In genomic region chr2:144267004-144267730, GRCm38 (mm10) we compare ENCODE assay signal across 9 mouse cellular contexts. TPM values are rescaled to one million over a fixed set of nuclear protein-coding genes. Genes with fewer than 3 reads are reported as not detected.
A peak's percentile ranks its signal among the peaks of the same experiment; 100 is the strongest.
DNase-seq lines count a peak whose midpoint lies in the region; ATAC-seq and TF ChIP-seq lines count a peak whose summit lies in the region.
"Had no signal": no experiment of that assay in that cellular context is flagged by ENCODE, and none has a peak within 500 bp of the region (broad histone marks: within the 10 kb centered on the region; RNA-seq: fewer than 3 reads in every experiment).

No protein-coding gene starts in this region.

- 0 out of 2 replicates have a peak overlapping the region, but pooled peaks have one; percentile 4 for H3K4me3 ChIP-seq in heart, embryonic 15.5 days
- no peak overlapping the region for H3K4me3 ChIP-seq in bone marrow, adult 2 months (replicated peaks; ENCODE audit: control insufficient read depth, low read depth, low read length)
- H3K4me3 ChIP-seq in liver, embryonic 12.5 days, result peak overlapping the region; percentile 93

- ATAC-seq in heart, embryonic 15.5 days (replicated peaks; ENCODE audit: insufficient number of reproducible peaks, insufficient read depth, low FRiP score, low read depth), result no peak
- no peak for ATAC-seq in liver, embryonic 12.5 days

- no peak for TF ChIP-seq CTCF in bone marrow, adult 2 months (IDR thresholded peaks at IDR 0.05; ENCODE audit: control insufficient read depth, insufficient read depth, low read length)

- peak overlapping the region; percentile 84 for H3K4me2 ChIP-seq in heart, embryonic 15.5 days
- H3K4me2 ChIP-seq in liver, embryonic 12.5 days, result peak overlapping the region; percentile 86

- peaks cover 4% of the 10 kb centered on the region; the same call in 1 of the 2 replicates for H3K36me3 ChIP-seq in heart, embryonic 15.5 days
- peaks cover 68% of the 10 kb centered on the region for H3K36me3 ChIP-seq in liver, embryonic 12.5 days

- H3K4me1 ChIP-seq in heart, embryonic 15.5 days (replicated peaks), result peaks cover 51% of the 10 kb centered on the region
- peaks cover 1% of the 10 kb centered on the region; the same call in 1 of the 2 replicates for H3K4me1 ChIP-seq in bone marrow, adult 2 months (ENCODE audit: control insufficient read depth, insufficient read depth, low read length)
- H3K4me1 ChIP-seq in liver, embryonic 12.5 days, result peaks cover 80% of the 10 kb centered on the region

- no peak for DNase-seq in heart, adult 9 months (ENCODE audit: low spot score in 2 of 2)
- peak; percentile 14 for DNase-seq in A20 (ENCODE audit: low read depth, low spot score)
- DNase-seq in thymus, postnatal 10 days (ENCODE audit: low spot score in 2 of 2), result no peak
- DNase-seq in thymus, postnatal 0 days (ENCODE audit: low spot score), result no peak
- no peak for DNase-seq in kidney, adult 18-20 months
- DNase-seq: thymus, postnatal 4 days had no signal

- H3K27ac ChIP-seq in heart, embryonic 15.5 days, result peak overlapping the region; percentile 4; the same call in 1 of the 2 replicates
- H3K27ac ChIP-seq in bone marrow, adult 2 months (ENCODE audit: control insufficient read depth, insufficient read depth, low read depth, low read length, poor library complexity), result peak overlapping the region; percentile 52; the same call in 1 of the 2 replicates
- H3K27ac ChIP-seq in liver, embryonic 12.5 days, result peak overlapping the region; percentile 94

- H3K9me3 ChIP-seq in heart, embryonic 15.5 days (replicated peaks), result no peaks in the 10 kb centered on the region
- H3K9me3 ChIP-seq in liver, embryonic 12.5 days (replicated peaks), result no peaks in the 10 kb centered on the region

- no peak for TF ChIP-seq POLR2A in bone marrow, adult 2 months (IDR thresholded peaks at IDR 0.05; ENCODE audit: borderline replicate concordance, control insufficient read depth, low read depth, low read length)

- WGBS in heart, embryonic 15.5 days, result 49% methylated on average over 5 of the region's 5 CpGs
- 41% methylated on average over 5 of the region's 5 CpGs for WGBS in bone marrow, adult 2 months
- WGBS in liver, embryonic 12.5 days (ENCODE audit: insufficient replicate concordance), result 22% methylated on average over 5 of the region's 5 CpGs

- H3K9ac ChIP-seq in heart, embryonic 15.5 days, result no peak overlapping the region
- H3K9ac ChIP-seq in liver, embryonic 12.5 days, result peak overlapping the region; percentile 97

- H3K27me3 ChIP-seq in heart, embryonic 15.5 days, result no peaks in the 10 kb centered on the region
- H3K27me3 ChIP-seq in liver, embryonic 12.5 days (replicated peaks), result no peaks in the 10 kb centered on the region

RNA-seq across cellular contexts. Expression of gene Mgme1, which starts 3.3 kb away (rescaled TPM):
- polyA plus RNA-seq in heart, embryonic 15.5 days (2015; fragmentation: Nextera tagmentation; extraction: Ambion mirVana), result 22.0 TPM in 2 replicates
- 3.1 and 5.5 TPM in 2 replicates for polyA plus RNA-seq in bone marrow, adult 2 months (2011; ENCODE audit: insufficient read depth, insufficient read length, low replicate concordance, missing spikeins)
- 17.4 and 19.0 TPM in 2 replicates for polyA plus RNA-seq in liver, embryonic 12.5 days (2016; fragmentation: Nextera tagmentation; extraction: Ambion mirVana)
- 15.7 and 17.0 TPM in 2 replicates for polyA plus RNA-seq in thymus, postnatal 0 days (2015; fragmentation: Nextera tagmentation; extraction: Ambion mirVana)

RNA-seq across cellular contexts. Expression of gene Snx5, which starts 3.5 kb away (rescaled TPM):
- polyA plus RNA-seq in heart, embryonic 15.5 days (2015; fragmentation: Nextera tagmentation; extraction: Ambion mirVana), result 78.9 and 87.9 TPM in 2 replicates
- 185 and 274 TPM in 2 replicates for polyA plus RNA-seq in bone marrow, adult 2 months (2011; ENCODE audit: insufficient read depth, insufficient read length, low replicate concordance, missing spikeins)
- 104 and 107 TPM in 2 replicates for polyA plus RNA-seq in liver, embryonic 12.5 days (2016; fragmentation: Nextera tagmentation; extraction: Ambion mirVana)
- polyA plus RNA-seq in thymus, postnatal 0 days (2015; fragmentation: Nextera tagmentation; extraction: Ambion mirVana), result 123 and 126 TPM in 2 replicates

Comparison
In these comparisons a context has a peak if more than half of its experiments do, and no peak if none do; other contexts are left out.
1. H3K27ac ChIP-seq: peak in every context shown above with its lines; median percentile 94 in liver, embryonic 12.5 days; 52 in bone marrow, adult 2 months; 4 in heart, embryonic 15.5 days.